Mouse (Mus musculus): ENCODE measurements around the gene Nanos2. TPM values are rescaled to one million over a fixed set of nuclear protein-coding genes. Genes with fewer than 3 reads are reported as not detected.

Nanos2 gene
- total and polyA plus RNA-seq, 2 experiments from 2014 or later, result not detected

DNA sequence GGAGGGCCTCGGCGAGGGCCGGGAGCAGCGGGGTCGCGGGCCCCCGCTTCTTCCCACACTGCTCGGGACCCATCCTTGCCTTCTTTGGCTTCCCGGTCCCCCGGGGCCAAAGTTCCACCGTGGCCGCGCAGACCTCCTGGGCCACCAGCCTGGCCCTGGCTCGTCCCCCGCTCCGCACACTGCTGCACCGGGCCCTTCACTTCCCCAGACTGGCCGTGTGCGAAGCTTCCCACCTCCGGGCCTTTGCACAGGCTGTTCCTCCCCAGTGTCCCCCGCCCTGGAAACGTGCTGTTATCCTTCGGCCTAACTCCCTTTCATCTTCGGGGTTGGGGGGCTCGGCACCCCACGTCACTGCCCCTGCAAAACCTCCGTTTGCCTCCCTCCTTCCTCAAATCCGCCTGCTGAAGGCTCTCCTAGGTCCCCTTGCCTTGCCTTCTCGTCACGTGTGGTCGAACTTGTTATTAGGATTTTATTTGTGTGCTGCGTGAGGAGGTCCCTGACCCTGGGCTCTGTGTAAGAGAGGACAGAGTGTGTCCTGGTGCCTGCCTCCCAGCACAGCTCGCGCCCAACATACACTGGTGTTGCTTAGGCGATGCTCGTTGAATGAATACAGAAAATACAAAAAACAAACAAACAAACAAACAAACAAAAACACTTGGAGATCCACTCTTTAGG lies 37.5 kb downstream of the Nanos2 start:
- Histone ChIP-seq H3K27me3 (ENCODE audit: control insufficient read depth, insufficient read depth, low read length) (peaks cover 40% of the 10 kb centered on the region), H3K36me3 (replicated peaks; ENCODE audit: control insufficient read depth, insufficient read depth, low read length) (peaks cover 12% of the 10 kb centered on the region), H3K4me1 (ENCODE audit: control insufficient read depth, insufficient read depth) (peaks cover 12% of the 10 kb centered on the region; the same call in 1 of the 2 replicates), H3K4me3 (ENCODE audit: low read depth, low read length) (peak overlapping the region; percentile 88), H3K27ac (ENCODE audit: low read depth) (peak overlapping the region; percentile 36), H3K4me2 (ENCODE audit: low read depth, low read length) (peak overlapping the region; percentile 92), H3K9me3 (replicated peaks; ENCODE audit: control insufficient read depth, low read length) (no peaks in the 10 kb centered on the region), H3K9ac (replicated peaks; ENCODE audit: low read depth, low read length) (peak overlapping the region; percentile 88)
- DNase-seq (ENCODE audit: low spot score) (no peak), ATAC-seq (ENCODE audit: insufficient read depth, low read depth) (peak; percentile 25)
- 2% methylated on average over 31 of the region's 36 CpGs for WGBS
- no peak for TF ChIP-seq EP300 (IDR thresholded peaks at IDR 0.05; ENCODE audit: low read depth)
- TF ChIP-seq CTCF (IDR thresholded peaks at IDR 0.05; ENCODE audit: low read depth), result no peak

- H3K4me1 ChIP-seq (ENCODE audit: control insufficient read depth, insufficient read depth), result peaks cover 12% of the 10 kb centered on the region; the same call in 1 of the 2 replicates
- peaks cover 37% of the 10 kb centered on the region for H3K36me3 ChIP-seq (replicated peaks; ENCODE audit: control insufficient read depth, insufficient read depth, low read length)
- H3K27ac ChIP-seq (ENCODE audit: low read depth), result no peak overlapping the region
- ATAC-seq (ENCODE audit: insufficient read depth, low read depth), result no peak
- H3K9ac ChIP-seq (replicated peaks; ENCODE audit: low read depth, low read length), result no peak overlapping the region
- DNase-seq (ENCODE audit: low spot score), result no peak
- no peaks in the 10 kb centered on the region for H3K9me3 ChIP-seq (replicated peaks; ENCODE audit: control insufficient read depth, low read length)
- H3K4me2 ChIP-seq (ENCODE audit: low read depth, low read length), result no peak overlapping the region
- H3K4me3 ChIP-seq (ENCODE audit: low read depth, low read length), result no peak overlapping the region
- no peak for TF ChIP-seq CTCF (IDR thresholded peaks at IDR 0.05; ENCODE audit: low read depth)
- no peak for TF ChIP-seq EP300 (IDR thresholded peaks at IDR 0.05; ENCODE audit: low read depth)
- peaks cover 6% of the 10 kb centered on the region for H3K27me3 ChIP-seq (ENCODE audit: control insufficient read depth, insufficient read depth, low read length)
Observed at GRCm38 (mm10) chr7:19028067-19028466, 40.9 kb downstream of the Nanos2 start.

DNA sequence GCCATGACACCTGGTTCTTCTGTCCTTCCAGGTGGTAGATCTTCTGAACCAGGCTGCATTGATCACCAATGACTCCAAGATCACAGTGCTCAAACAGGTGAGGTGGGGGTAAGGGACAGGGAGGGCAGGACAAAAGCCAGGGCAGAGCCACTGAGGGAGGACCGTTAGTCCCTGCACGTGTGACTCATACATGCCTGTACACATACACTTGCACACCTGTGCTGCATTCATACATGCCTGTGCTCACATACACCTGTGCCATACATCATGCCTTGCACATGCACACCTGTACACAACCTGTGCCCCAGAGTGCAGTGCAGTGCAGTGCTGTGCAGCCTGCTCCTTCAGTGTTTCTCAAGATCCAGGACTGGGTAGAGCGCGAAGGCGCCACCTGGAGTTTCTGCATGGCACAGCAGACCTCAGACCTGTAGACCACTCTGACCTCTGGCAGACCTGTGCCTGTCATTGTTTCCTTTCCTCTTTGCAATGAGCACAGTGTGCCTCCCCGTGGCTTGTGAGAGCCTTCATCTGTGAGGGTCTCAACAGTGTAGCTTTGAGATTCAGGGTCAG lies 42.0 kb downstream of the Nanos2 start:
- H3K27ac ChIP-seq (ENCODE audit: low read depth), result no peak overlapping the region
- H3K4me2 ChIP-seq (ENCODE audit: low read depth, low read length), result no peak overlapping the region
- no peak for TF ChIP-seq EP300 (IDR thresholded peaks at IDR 0.05; ENCODE audit: low read depth)
- peak; percentile 71 for TF ChIP-seq CTCF (IDR thresholded peaks at IDR 0.05; ENCODE audit: low read depth)
- H3K4me3 ChIP-seq (ENCODE audit: low read depth, low read length), result no peak overlapping the region
- DNase-seq (ENCODE audit: low spot score) (peak; percentile 36), ATAC-seq (ENCODE audit: insufficient read depth, low read depth) (peak; percentile 57; the same call in 1 of the 2 replicates)
- H3K9ac ChIP-seq (replicated peaks; ENCODE audit: low read depth, low read length), result no peak overlapping the region
- H3K36me3 ChIP-seq (replicated peaks; ENCODE audit: control insufficient read depth, insufficient read depth, low read length), result peaks cover 45% of the 10 kb centered on the region
- H3K9me3 ChIP-seq (replicated peaks; ENCODE audit: control insufficient read depth, low read length), result no peaks in the 10 kb centered on the region
- WGBS, result 67% methylated on average over 6 of the region's 6 CpGs
- H3K4me1 ChIP-seq (ENCODE audit: control insufficient read depth, insufficient read depth), result peaks cover 12% of the 10 kb centered on the region; the same call in 1 of the 2 replicates
- no peaks in the 10 kb centered on the region for H3K27me3 ChIP-seq (ENCODE audit: control insufficient read depth, insufficient read depth, low read length)

DNA sequence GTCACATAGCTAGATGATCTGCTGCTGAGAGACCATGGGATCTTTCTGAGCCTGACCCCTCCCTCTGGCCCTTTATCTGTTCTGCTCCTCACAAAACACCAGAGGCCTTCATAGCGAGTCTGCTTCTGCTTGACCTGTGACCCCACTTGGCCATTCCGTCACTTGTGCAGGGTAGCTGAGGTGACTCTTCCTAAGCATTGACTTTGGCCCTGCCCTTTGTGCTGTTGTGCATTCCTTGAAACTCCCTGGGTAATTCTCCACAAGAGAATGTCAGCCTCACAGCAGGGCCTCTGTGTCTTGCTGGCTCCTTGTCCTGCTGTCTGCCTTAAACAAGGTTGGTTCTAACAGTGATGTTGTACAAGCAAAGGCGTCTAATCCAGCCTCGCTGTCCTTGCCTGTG lies 44.4 kb downstream of the Nanos2 start:
- no peak overlapping the region for H3K9ac ChIP-seq (replicated peaks; ENCODE audit: low read depth, low read length)
- TF ChIP-seq CTCF (IDR thresholded peaks at IDR 0.05; ENCODE audit: low read depth) (no peak), EP300 (IDR thresholded peaks at IDR 0.05; ENCODE audit: low read depth) (no peak)
- 71% methylated on average over 4 of the region's 4 CpGs for WGBS
- H3K4me3 ChIP-seq (ENCODE audit: low read depth, low read length), result no peak overlapping the region
- peaks cover 70% of the 10 kb centered on the region for H3K36me3 ChIP-seq (replicated peaks; ENCODE audit: control insufficient read depth, insufficient read depth, low read length)
- no peak overlapping the region for H3K4me2 ChIP-seq (ENCODE audit: low read depth, low read length)
- H3K27me3 ChIP-seq (ENCODE audit: control insufficient read depth, insufficient read depth, low read length), result no peaks in the 10 kb centered on the region
- no peaks in the 10 kb centered on the region for H3K4me1 ChIP-seq (ENCODE audit: control insufficient read depth, insufficient read depth)
- no peak for ATAC-seq (ENCODE audit: insufficient read depth, low read depth)
- no peak overlapping the region for H3K27ac ChIP-seq (ENCODE audit: low read depth)
- no peaks in the 10 kb centered on the region for H3K9me3 ChIP-seq (replicated peaks; ENCODE audit: control insufficient read depth, low read length)
- DNase-seq (ENCODE audit: low spot score), result no peak

Other genes with a start within 250 kb of the Nanos2 start
- gene Psg19, start 188.9 kb upstream of the Nanos2 start, total RNA-seq (2014; rRNA removed; ENCODE audit: low replicate concordance), result not detected in 2 replicates
- not detected in 2 replicates for gene Psg19, start 188.9 kb upstream of the Nanos2 start, polyA plus RNA-seq (2015; fragmentation: Nextera tagmentation; extraction: Ambion mirVana)
- gene Psg17, start 165.8 kb upstream of the Nanos2 start, total RNA-seq (2014; rRNA removed; ENCODE audit: low replicate concordance), result not detected in 2 replicates
- gene Psg17, start 165.8 kb upstream of the Nanos2 start, polyA plus RNA-seq (2015; fragmentation: Nextera tagmentation; extraction: Ambion mirVana), result not detected in 2 replicates
- gene Mill2, start 147.4 kb upstream of the Nanos2 start, total RNA-seq (2014; rRNA removed; ENCODE audit: low replicate concordance), result 0.34 and 3.0 TPM in 2 replicates
- gene Mill2, start 147.4 kb upstream of the Nanos2 start, polyA plus RNA-seq (2015; fragmentation: Nextera tagmentation; extraction: Ambion mirVana), result 0.86 and 1.2 TPM in 2 replicates
- gene Pglyrp1, start 116.1 kb upstream of the Nanos2 start, total RNA-seq (2014; rRNA removed; ENCODE audit: low replicate concordance), result 1.4 TPM in 1 of 2 replicates, not detected in the other
- gene Pglyrp1, start 116.1 kb upstream of the Nanos2 start, polyA plus RNA-seq (2015; fragmentation: Nextera tagmentation; extraction: Ambion mirVana), result 1.8 and 6.9 TPM in 2 replicates
- 26.9 and 30.9 TPM in 2 replicates for gene Ccdc61, start 77.0 kb upstream of the Nanos2 start, total RNA-seq (2014; rRNA removed; ENCODE audit: low replicate concordance)
- 12.7 and 15.5 TPM in 2 replicates for gene Ccdc61, start 77.0 kb upstream of the Nanos2 start, polyA plus RNA-seq (2015; fragmentation: Nextera tagmentation; extraction: Ambion mirVana)
- gene Nova2, start 61.5 kb upstream of the Nanos2 start, total RNA-seq (2014; rRNA removed; ENCODE audit: low replicate concordance), result 0.61 and 1.3 TPM in 2 replicates
- gene Nova2, start 61.5 kb upstream of the Nanos2 start, polyA plus RNA-seq (2015; fragmentation: Nextera tagmentation; extraction: Ambion mirVana), result 0.37 and 0.41 TPM in 2 replicates
- gene Mypop, start 3.8 kb downstream of the Nanos2 start, total RNA-seq (2014; rRNA removed; ENCODE audit: low replicate concordance), result 0.08 and 0.34 TPM in 2 replicates
- 0.79 and 1.2 TPM in 2 replicates for gene Mypop, start 3.8 kb downstream of the Nanos2 start, polyA plus RNA-seq (2015; fragmentation: Nextera tagmentation; extraction: Ambion mirVana)
- gene Irf2bp1, start 16.6 kb downstream of the Nanos2 start, total RNA-seq (2014; rRNA removed; ENCODE audit: low replicate concordance), result 50.0 and 51.3 TPM in 2 replicates
- gene Irf2bp1, start 16.6 kb downstream of the Nanos2 start, polyA plus RNA-seq (2015; fragmentation: Nextera tagmentation; extraction: Ambion mirVana), result 7.1 and 7.3 TPM in 2 replicates
- not detected in 2 replicates for gene Foxa3, start 36.1 kb downstream of the Nanos2 start, total RNA-seq (2014; rRNA removed; ENCODE audit: low replicate concordance)
- gene Foxa3, start 36.1 kb downstream of the Nanos2 start, polyA plus RNA-seq (2015; fragmentation: Nextera tagmentation; extraction: Ambion mirVana), result 0.11 TPM in 1 of 2 replicates, not detected in the other
- gene Sympk, start 37.0 kb downstream of the Nanos2 start, total RNA-seq (2014; rRNA removed; ENCODE audit: low replicate concordance), result 68.8 and 72.0 TPM in 2 replicates
- gene Sympk, start 37.0 kb downstream of the Nanos2 start, polyA plus RNA-seq (2015; fragmentation: Nextera tagmentation; extraction: Ambion mirVana), result 14.6 and 16.7 TPM in 2 replicates
- not detected in 2 replicates for gene Rsph6a, start 67.3 kb downstream of the Nanos2 start, total RNA-seq (2014; rRNA removed; ENCODE audit: low replicate concordance)
- gene Rsph6a, start 67.3 kb downstream of the Nanos2 start, polyA plus RNA-seq (2015; fragmentation: Nextera tagmentation; extraction: Ambion mirVana), result not detected in 2 replicates
- 71.6 and 76.4 TPM in 2 replicates for gene Dmwd, start 88.8 kb downstream of the Nanos2 start, total RNA-seq (2014; rRNA removed; ENCODE audit: low replicate concordance)
- gene Dmwd, start 88.8 kb downstream of the Nanos2 start, polyA plus RNA-seq (2015; fragmentation: Nextera tagmentation; extraction: Ambion mirVana), result 10.6 and 10.9 TPM in 2 replicates
- 184 and 253 TPM in 2 replicates for gene Dmpk, start 96.4 kb downstream of the Nanos2 start, total RNA-seq (2014; rRNA removed; ENCODE audit: low replicate concordance)
- 97.0 and 98.5 TPM in 2 replicates for gene Dmpk, start 96.4 kb downstream of the Nanos2 start, polyA plus RNA-seq (2015; fragmentation: Nextera tagmentation; extraction: Ambion mirVana)
- 19.0 and 21.0 TPM in 2 replicates for gene Six5, start 107.2 kb downstream of the Nanos2 start, total RNA-seq (2014; rRNA removed; ENCODE audit: low replicate concordance)
- gene Six5, start 107.2 kb downstream of the Nanos2 start, polyA plus RNA-seq (2015; fragmentation: Nextera tagmentation; extraction: Ambion mirVana), result 3.8 and 4.0 TPM in 2 replicates
- 0.19 and 0.69 TPM in 2 replicates for gene Gm4969, start 131.0 kb downstream of the Nanos2 start, total RNA-seq (2014; rRNA removed; ENCODE audit: low replicate concordance)
- 0.21 and 0.38 TPM in 2 replicates for gene Gm4969, start 131.0 kb downstream of the Nanos2 start, polyA plus RNA-seq (2015; fragmentation: Nextera tagmentation; extraction: Ambion mirVana)
- gene Fbxo46, start 132.5 kb downstream of the Nanos2 start, total RNA-seq (2014; rRNA removed; ENCODE audit: low replicate concordance), result 13.1 and 13.2 TPM in 2 replicates
- gene Fbxo46, start 132.5 kb downstream of the Nanos2 start, polyA plus RNA-seq (2015; fragmentation: Nextera tagmentation; extraction: Ambion mirVana), result 4.9 and 6.2 TPM in 2 replicates
- 4.4 and 4.9 TPM in 2 replicates for gene Qpctl, start 161.9 kb downstream of the Nanos2 start, total RNA-seq (2014; rRNA removed; ENCODE audit: low replicate concordance)
- 7.3 and 7.9 TPM in 2 replicates for gene Qpctl, start 161.9 kb downstream of the Nanos2 start, polyA plus RNA-seq (2015; fragmentation: Nextera tagmentation; extraction: Ambion mirVana)
- 43.5 and 45.6 TPM in 2 replicates for gene Snrpd2, start 162.3 kb downstream of the Nanos2 start, total RNA-seq (2014; rRNA removed; ENCODE audit: low replicate concordance)
- gene Snrpd2, start 162.3 kb downstream of the Nanos2 start, polyA plus RNA-seq (2015; fragmentation: Nextera tagmentation; extraction: Ambion mirVana), result 84.9 and 89.8 TPM in 2 replicates
- 24.9 and 27.6 TPM in 2 replicates for gene Gipr, start 178.7 kb downstream of the Nanos2 start, total RNA-seq (2014; rRNA removed; ENCODE audit: low replicate concordance)
- gene Gipr, start 178.7 kb downstream of the Nanos2 start, polyA plus RNA-seq (2015; fragmentation: Nextera tagmentation; extraction: Ambion mirVana), result 5.4 and 7.0 TPM in 2 replicates
- gene Eml2, start 189.0 kb downstream of the Nanos2 start, total RNA-seq (2014; rRNA removed; ENCODE audit: low replicate concordance), result 34.8 and 58.9 TPM in 2 replicates
- gene Eml2, start 189.0 kb downstream of the Nanos2 start, polyA plus RNA-seq (2015; fragmentation: Nextera tagmentation; extraction: Ambion mirVana), result 23.7 and 26.8 TPM in 2 replicates
- gene Gpr4, start 225.1 kb downstream of the Nanos2 start, total RNA-seq (2014; rRNA removed; ENCODE audit: low replicate concordance), result 3.5 and 10.6 TPM in 2 replicates
- 3.6 TPM in 2 replicates for gene Gpr4, start 225.1 kb downstream of the Nanos2 start, polyA plus RNA-seq (2015; fragmentation: Nextera tagmentation; extraction: Ambion mirVana)
- gene Opa3, start 240.9 kb downstream of the Nanos2 start, total RNA-seq (2014; rRNA removed; ENCODE audit: low replicate concordance), result 52.9 and 56.4 TPM in 2 replicates
- 37.6 and 40.5 TPM in 2 replicates for gene Opa3, start 240.9 kb downstream of the Nanos2 start, polyA plus RNA-seq (2015; fragmentation: Nextera tagmentation; extraction: Ambion mirVana)

Data from heart, postnatal 0 days (tissue).